Mouse (Mus musculus) stomach, postnatal 0 days (tissue): ENCODE data around the gene Sart3. TPM values are rescaled to one million over a fixed set of nuclear protein-coding genes. Genes with fewer than 3 reads are reported as not detected.

Source experiments
- ATAC-seq: fragments of 200-750 bp; cut with Nextera tagmentation; 2 replicates; pipeline ENCODE4 v1.8.0; 2017; ENCODE audit not compliant: low FRiP score, low TSS enrichment
- DNase-seq: peaks from one replicate; pipeline ENCODE4 v3.0.0-alpha.2; 2016; ENCODE audit warnings: low spot score
- H3K27ac ChIP-seq: fragments of 300-500 bp; sonication (generic); replicated peaks from 2 replicates; pipeline ENCODE4 v1.5.1; 2014; ENCODE audit warnings: mild to moderate bottlenecking, control low read depth
- H3K27me3 ChIP-seq: fragments of 300-500 bp; sonication (generic); 2 replicates; pipeline ENCODE4 v1.6.1; 2014; ENCODE audit warnings: low read length; ENCODE audit not compliant: control insufficient read depth, insufficient read depth
- H3K36me3 ChIP-seq: fragments of 300-500 bp; sonication (generic); 2 replicates; pipeline ENCODE4 v1.6.1; 2014; ENCODE audit warnings: low read length, mixed read lengths; ENCODE audit not compliant: control insufficient read depth, insufficient read depth
- H3K4me1 ChIP-seq: fragments of 300-500 bp; sonication (generic); replicated peaks from 2 replicates; pipeline ENCODE4 v1.6.1; 2014; ENCODE audit warnings: antibody characterized with exemption; ENCODE audit not compliant: control insufficient read depth, insufficient read depth
- H3K4me2 ChIP-seq: fragments of 300-500 bp; sonication (generic); replicated peaks from 2 replicates; pipeline ENCODE4 v1.6.1; 2014; ENCODE audit warnings: low read depth, mild to moderate bottlenecking, control low read depth, moderate library complexity
- H3K4me3 ChIP-seq: fragments of 300-500 bp; sonication (generic); 2 replicates; pipeline ENCODE4 v1.5.1; 2014; ENCODE audit warnings: low read depth, low read length, control low read depth
- H3K9ac ChIP-seq: fragments of 300-500 bp; sonication (generic); 2 replicates; pipeline ENCODE4 v1.6.1; 2014; ENCODE audit warnings: mild to moderate bottlenecking, low read length, control low read depth, mixed read lengths
- H3K9me3 ChIP-seq: fragments of 300-500 bp; sonication (generic); 2 replicates; pipeline ENCODE4 v1.6.1; 2016; ENCODE audit warnings: low read length; ENCODE audit not compliant: control insufficient read depth
- CTCF ChIP-seq: IDR thresholded peaks from 2 replicates; pipeline ENCODE4 v1.5.1; 2016; ENCODE audit warnings: antibody characterized with exemption, low read depth, mild to moderate bottlenecking, moderate library complexity
- EP300 ChIP-seq: optimal IDR thresholded peaks from 2 replicates; pipeline ENCODE3; 2016; ENCODE audit warnings: antibody characterized with exemption
- WGBS: fragments of 180-500 bp; shearing (Covaris S2); extraction: QIAGEN DNeasy Blood & Tissue Kit; methylation state at CpG from one replicate; pipeline ENCODE4 v1.1.7; 2014; 5-methylcytosine and 5-hydroxymethylcytosine counted together
- polyA plus RNA-seq: library from polyadenylated mRNA; unstranded; fragments of >200 nt; fragmentation: Nextera tagmentation; extraction: Ambion mirVana; gene quantifications from 2 replicates; pipeline ENCODE4 v1.2.1, GENCODE M21; 2015

The Sart3 gene
- 10.4 and 11.2 TPM in 2 replicates for polyA plus RNA-seq

DNA sequence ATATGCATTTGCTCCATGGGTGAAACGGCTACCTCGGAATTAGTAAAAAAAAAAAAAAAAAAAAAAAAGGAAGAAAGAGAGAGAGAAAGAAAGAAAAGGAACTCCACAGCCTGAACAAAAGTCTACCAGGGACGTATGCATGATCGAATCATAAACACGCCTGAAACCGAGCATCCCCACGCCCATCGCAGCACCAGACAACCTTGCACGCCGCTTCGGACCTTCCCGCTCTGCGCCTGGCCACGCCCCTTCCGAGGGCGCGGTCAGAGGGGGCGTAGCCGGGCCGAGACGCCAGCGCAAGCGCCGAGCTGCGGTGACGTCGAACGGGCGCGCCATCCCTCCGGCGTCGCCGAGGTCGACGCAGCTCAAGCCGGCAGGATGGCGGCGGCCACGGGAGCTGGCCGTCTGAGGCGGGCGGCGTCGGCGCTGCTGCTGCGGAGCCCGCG is at the start of gene Sart3, which contains the start of gene Iscu:
Sart3 (minus strand) TSS at position 61 of the 446 bp plus-strand sequence.
Iscu (plus strand) TSS at position 299 of the 446 bp plus-strand sequence.
- no peaks in the 10 kb centered on the region for H3K9me3 ChIP-seq
- H3K27me3 ChIP-seq: no peaks in the 10 kb centered on the region
- H3K27ac ChIP-seq: peak within 1 kb of the TSS; percentile 97
- H3K4me3 ChIP-seq: peak within 1 kb of the TSS; percentile 99
- peaks cover 15% of the 10 kb centered on the region; the same call in 1 of the 2 replicates for H3K36me3 ChIP-seq
- under 1% methylated on average over 47 of the region's 49 CpGs for WGBS
- TF ChIP-seq EP300: no peak
- TF ChIP-seq CTCF: peak; percentile 7; the same call in 1 of the 2 replicates
- ATAC-seq: peak; percentile 90
- peak within 1 kb of the TSS; percentile 93 for H3K9ac ChIP-seq
- peak within 1 kb of the TSS; percentile 93 for H3K4me2 ChIP-seq
- H3K4me1 ChIP-seq: peaks cover 5% of the 10 kb centered on the region; the same call in 1 of the 2 replicates
- peak; percentile 95 for DNase-seq

- ATAC-seq: no peak
Observed at GRCm38 (mm10) chr5:113818572-113818971, 46.3 kb upstream of the Sart3 start.

GRCm38 (mm10) chr5:113815638-113816152 is 43.4 kb upstream of the Sart3 start:
- H3K9me3 ChIP-seq: no peaks in the 10 kb centered on the region
- H3K27ac ChIP-seq: no peak overlapping the region
- WGBS: 14% methylated on average over 15 of the region's 15 CpGs
- no peaks in the 10 kb centered on the region for H3K36me3 ChIP-seq
- no peaks in the 10 kb centered on the region for H3K4me1 ChIP-seq
- TF ChIP-seq CTCF (peak; percentile 92), EP300 (no peak)
- no peak overlapping the region for H3K9ac ChIP-seq
- ATAC-seq (peak; percentile 55), DNase-seq (peak; percentile 86)
- no peaks in the 10 kb centered on the region for H3K27me3 ChIP-seq
- H3K4me3 ChIP-seq: no peak overlapping the region
- no peak overlapping the region for H3K4me2 ChIP-seq

More at GRCm38 (mm10) chr5:113818572-113818971, 46.3 kb upstream of the Sart3 start:
- Histone ChIP-seq H3K27me3 (no peaks in the 10 kb centered on the region), H3K4me2 (no peak overlapping the region), H3K27ac (no peak overlapping the region), H3K4me1 (no peaks in the 10 kb centered on the region), H3K4me3 (no peak overlapping the region), H3K36me3 (no peaks in the 10 kb centered on the region), H3K9me3 (no peaks in the 10 kb centered on the region), H3K9ac (no peak overlapping the region)
- 65% methylated on average over 14 of the region's 14 CpGs for WGBS
- TF ChIP-seq CTCF (no peak), EP300 (no peak)
- no peak for DNase-seq

- Histone ChIP-seq H3K4me3 (no peak overlapping the region), H3K4me2 (no peak overlapping the region), H3K36me3 (no peaks in the 10 kb centered on the region), H3K27ac (no peak overlapping the region), H3K9me3 (no peaks in the 10 kb centered on the region), H3K4me1 (no peaks in the 10 kb centered on the region), H3K27me3 (no peaks in the 10 kb centered on the region), H3K9ac (no peak overlapping the region)
- TF ChIP-seq CTCF (no peak), EP300 (no peak)
- 57% methylated on average over 11 of the region's 11 CpGs for WGBS
- DNase-seq (no peak), ATAC-seq (no peak)
Observed at GRCm38 (mm10) chr5:113815041-113815389, 42.7 kb upstream of the Sart3 start.

DNA sequence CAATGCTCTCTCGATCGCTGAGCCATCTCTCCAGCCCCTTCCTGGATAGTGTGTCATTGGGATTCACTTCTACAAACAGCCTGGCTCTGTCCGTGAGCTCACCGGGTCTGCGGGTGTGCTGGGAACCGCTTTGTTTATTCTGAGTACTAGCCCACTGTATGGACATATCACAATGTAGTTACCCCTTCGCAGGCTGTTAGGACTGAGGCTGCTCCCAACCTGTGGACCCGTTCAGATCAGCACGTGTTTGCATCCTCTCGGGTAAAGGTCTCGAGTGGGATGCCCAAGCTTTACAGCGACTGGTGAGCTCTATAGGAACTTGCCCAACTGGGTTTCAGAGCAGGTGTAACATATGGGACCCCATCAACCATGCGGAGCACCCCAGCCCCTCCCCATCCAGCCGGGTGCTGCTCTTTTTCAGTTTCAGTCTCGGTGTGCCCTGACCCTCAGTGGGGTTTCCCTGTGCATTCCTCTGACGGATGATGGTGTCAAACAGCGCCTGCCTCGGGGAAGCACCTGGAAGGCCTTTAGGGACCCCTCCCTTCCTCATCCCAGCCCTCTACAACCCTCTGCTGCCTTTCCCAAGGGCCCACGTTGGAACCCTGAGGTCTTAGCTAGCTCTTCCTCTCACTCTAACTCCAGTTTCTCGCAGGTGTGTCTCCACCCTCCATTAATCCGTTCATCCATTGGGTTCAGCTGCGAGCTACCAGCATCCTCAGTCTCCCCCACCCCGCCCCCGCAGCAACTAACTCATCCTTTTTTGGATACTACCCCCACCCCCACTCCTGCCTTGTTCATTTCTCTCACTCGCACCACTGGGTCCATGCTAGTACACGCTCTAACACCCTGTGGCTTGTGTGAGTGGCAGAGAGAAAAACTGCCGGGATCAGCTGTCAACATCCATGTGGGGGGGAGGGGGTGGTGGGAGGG is 42.1 kb upstream of the Sart3 start:
- H3K4me2 ChIP-seq: no peak overlapping the region
- H3K9ac ChIP-seq: no peak overlapping the region
- DNase-seq (no peak), ATAC-seq (no peak)
- no peaks in the 10 kb centered on the region for H3K36me3 ChIP-seq
- H3K4me3 ChIP-seq: no peak overlapping the region
- no peak for TF ChIP-seq EP300
- TF ChIP-seq CTCF: no peak
- H3K27ac ChIP-seq: no peak overlapping the region
- no peaks in the 10 kb centered on the region for H3K27me3 ChIP-seq
- no peaks in the 10 kb centered on the region for H3K4me1 ChIP-seq
- no peaks in the 10 kb centered on the region for H3K9me3 ChIP-seq
- 36% methylated on average over 27 of the region's 27 CpGs for WGBS

GRCm38 (mm10) chr5:113813608-113814007 is 41.3 kb upstream of the Sart3 start:
- TF ChIP-seq EP300: no peak
- peak; percentile 55 for TF ChIP-seq CTCF
- H3K36me3 ChIP-seq: no peaks in the 10 kb centered on the region
- WGBS: 21% methylated on average over 9 of the region's 9 CpGs
- H3K4me3 ChIP-seq: no peak overlapping the region
- ATAC-seq (no peak), DNase-seq (no peak)
- H3K4me2 ChIP-seq: no peak overlapping the region
- no peak overlapping the region for H3K27ac ChIP-seq
- H3K4me1 ChIP-seq: no peaks in the 10 kb centered on the region
- H3K9me3 ChIP-seq: no peaks in the 10 kb centered on the region
- H3K9ac ChIP-seq: no peak overlapping the region
- H3K27me3 ChIP-seq: no peaks in the 10 kb centered on the region
